In genomic region chr19:59388847-59389606, GRCm38 (mm10) we compare ENCODE assay signal across 8 mouse cellular contexts. TPM values are rescaled to one million over a fixed set of nuclear protein-coding genes. Genes with fewer than 3 reads are reported as not detected.
DNase-seq lines count a peak whose midpoint lies in the region; ATAC-seq and TF ChIP-seq lines count a peak whose summit lies in the region.

No protein-coding gene starts in this region.

- no peak for TF ChIP-seq POLR2A in spleen, adult 2 months (IDR thresholded peaks at IDR 0.05; ENCODE audit: low read depth, low read length)

- DNase-seq in 416B (ENCODE audit: low read depth): peak; percentile 86
- DNase-seq in adrenal gland, adult 2 months: peak; percentile 47
- DNase-seq in embryonic facial prominence, embryonic 10.5 days (ENCODE audit: low spot score): peak; percentile 74
- peak; percentile 47 for DNase-seq in heart, adult 8-10 months (ENCODE audit: low spot score)
- DNase-seq in kidney, adult 8-10 months: peak; percentile 23 to 50
- DNase-seq in midbrain, embryonic 14.5 days: peak; percentile 87
- DNase-seq in spleen, adult 2 months (ENCODE audit: low read depth in 1 of 2, low spot score in 2 of 2): peak; percentile 82 to 86

- 13% methylated on average over 15 of the region's 15 CpGs for WGBS in embryonic facial prominence, embryonic 10.5 days
- WGBS in limb, embryonic 12.5 days: 23% methylated on average over 15 of the region's 15 CpGs
- 10% methylated on average over 15 of the region's 15 CpGs for WGBS in midbrain, embryonic 14.5 days
- 10% methylated on average over 15 of the region's 15 CpGs for whole genome bisulfite sequencing in spleen, adult 2 months

- no peak overlapping the region for H3K9ac ChIP-seq in limb, embryonic 12.5 days (replicated peaks)
- H3K9ac ChIP-seq in midbrain, embryonic 14.5 days (replicated peaks; ENCODE audit: low read length): no peak overlapping the region

- H3K4me3 ChIP-seq in embryonic facial prominence, embryonic 10.5 days: peak overlapping the region; percentile 39
- H3K4me3 ChIP-seq in limb, embryonic 12.5 days (replicated peaks): 0 out of 2 replicates have a peak overlapping the region, but pooled peaks have one; percentile 11
- H3K4me3 ChIP-seq in midbrain, embryonic 14.5 days (replicated peaks; ENCODE audit: low read depth, low read length): no peak overlapping the region
- peak overlapping the region; percentile 29 for H3K4me3 ChIP-seq in spleen, adult 2 months (ENCODE audit: extremely low read depth, insufficient read depth, insufficient read length)

- peaks cover 18% of the 10 kb centered on the region for H3K4me1 ChIP-seq in embryonic facial prominence, embryonic 10.5 days
- H3K4me1 ChIP-seq in limb, embryonic 12.5 days (replicated peaks): peaks cover 13% of the 10 kb centered on the region
- H3K4me1 ChIP-seq in midbrain, embryonic 14.5 days (ENCODE audit: control insufficient read depth, insufficient read depth, low read length): peaks cover 9% of the 10 kb centered on the region; the same call in 1 of the 2 replicates
- H3K4me1 ChIP-seq in spleen, adult 2 months (ENCODE audit: control insufficient read depth, insufficient read depth, insufficient read length): no peaks in the 10 kb centered on the region

- peak; percentile 49; the same call in 1 of the 2 replicates for TF ChIP-seq CTCF in spleen, adult 2 months (IDR thresholded peaks at IDR 0.05; ENCODE audit: extremely low read depth, insufficient read depth, insufficient read length, insufficient replicate concordance)

- H3K36me3 ChIP-seq in embryonic facial prominence, embryonic 10.5 days (replicated peaks): no peaks in the 10 kb centered on the region
- no peaks in the 10 kb centered on the region for H3K36me3 ChIP-seq in limb, embryonic 12.5 days
- H3K36me3 ChIP-seq in midbrain, embryonic 14.5 days (ENCODE audit: control insufficient read depth, insufficient read depth, low read length): no peaks in the 10 kb centered on the region
- H3K36me3 ChIP-seq in spleen, adult 2 months (ENCODE audit: control insufficient read depth, insufficient read depth, low read length): no peaks in the 10 kb centered on the region

- 0 out of 2 replicates have a peak, but pooled peaks have one; percentile 18 for ATAC-seq in limb, embryonic 12.5 days (ENCODE audit: insufficient number of reproducible peaks, insufficient read depth, low FRiP score, low TSS enrichment, low read depth)
- peak; percentile 40; the same call in 1 of the 2 replicates for ATAC-seq in midbrain, embryonic 14.5 days (ENCODE audit: low FRiP score, low TSS enrichment)

- peaks cover 58% of the 10 kb centered on the region for H3K27me3 ChIP-seq in embryonic facial prominence, embryonic 10.5 days (replicated peaks; ENCODE audit: low read depth, poor library complexity, severe bottlenecking)
- peaks cover 41% of the 10 kb centered on the region for H3K27me3 ChIP-seq in limb, embryonic 12.5 days
- H3K27me3 ChIP-seq in midbrain, embryonic 14.5 days (ENCODE audit: control insufficient read depth, insufficient read depth, low read length): no peaks in the 10 kb centered on the region; the same call in 1 of the 2 replicates
- no peaks in the 10 kb centered on the region for H3K27me3 ChIP-seq in spleen, adult 2 months (ENCODE audit: control insufficient read depth, insufficient read depth, low read length)

- peak overlapping the region; percentile 46 for H3K4me2 ChIP-seq in limb, embryonic 12.5 days
- peak overlapping the region; percentile 41 for H3K4me2 ChIP-seq in midbrain, embryonic 14.5 days (ENCODE audit: low read length)

- no peaks in the 10 kb centered on the region for H3K9me3 ChIP-seq in embryonic facial prominence, embryonic 10.5 days
- H3K9me3 ChIP-seq in limb, embryonic 12.5 days: no peaks in the 10 kb centered on the region
- H3K9me3 ChIP-seq in midbrain, embryonic 14.5 days (ENCODE audit: control insufficient read depth, low read length): no peaks in the 10 kb centered on the region

- no peak overlapping the region for H3K27ac ChIP-seq in embryonic facial prominence, embryonic 10.5 days (replicated peaks)
- H3K27ac ChIP-seq in limb, embryonic 12.5 days: no peak overlapping the region
- H3K27ac ChIP-seq in midbrain, embryonic 14.5 days (replicated peaks; ENCODE audit: low read depth, low read length): no peak overlapping the region
- H3K27ac ChIP-seq in spleen, adult 2 months (ENCODE audit: insufficient read depth, low read length): no peak overlapping the region; the same call in 1 of the 2 replicates

RNA-seq across cellular contexts. Expression of gene Pdzd8, which starts 43.4 kb away (rescaled TPM):
- total RNA-seq in adrenal gland, adult 2 months (2021): 10 to 100 TPM; 32.1 to 33.7 TPM
- 10.2 and 11.3 TPM in 2 replicates for polyA plus RNA-seq in adrenal gland, adult 2 months (2012; rRNA removed)
- 9.8 and 10.7 TPM in 2 replicates for polyA plus RNA-seq in embryonic facial prominence, embryonic 10.5 days (2016; fragmentation: Nextera tagmentation; extraction: Ambion mirVana)
- total RNA-seq in heart, adult 8-10 months (2022): 10 to 100 TPM; 21.7 to 23.3 (median 23.0) TPM
- 16.8 and 18.1 TPM in 2 replicates for polyA plus RNA-seq in limb, embryonic 12.5 days (2016; fragmentation: Nextera tagmentation; extraction: Ambion mirVana)
- 15.0 and 15.7 TPM in 2 replicates for polyA plus RNA-seq in midbrain, embryonic 14.5 days (2014; fragmentation: Nextera tagmentation; extraction: Ambion mirVana)
- 5.1 and 8.5 TPM in 2 replicates for polyA plus RNA-seq in spleen, adult 2 months (2012; rRNA removed)

Comparison
In these comparisons a context has a peak if more than half of its experiments do, and no peak if none do; other contexts are left out.
1. DNase-seq: peak in every context shown above with its lines; median percentile 87 in midbrain, embryonic 14.5 days; 86 in 416B; 84 in spleen, adult 2 months; 74 in embryonic facial prominence, embryonic 10.5 days; 47 in adrenal gland, adult 2 months; 47 in heart, adult 8-10 months; 36 in kidney, adult 8-10 months.